Mouse (Mus musculus): Measurements from ENCODE around the gene Efnb1.
A peak's percentile ranks its signal among the peaks of the same experiment; 100 is the strongest.
"Not testable (repeated sequence)": the region's sequence is repeated elsewhere in the genome, so short reads cannot be mapped to it uniquely, and the experiment has no call there.

The Efnb1 gene

GRCm38 (mm10) chrX:99135523-99136258 lies at the start of gene Efnb1:
Efnb1 (plus strand) TSS chrX:99136130.
- peak; percentile 71 to 87 for DNase-seq (ENCODE audit: low spot score in 2 of 2)

GRCm38 (mm10) chrX:99092704-99093103 lies 43.2 kb upstream of the Efnb1 start:
- DNase-seq (ENCODE audit: low spot score in 2 of 2), result no peak

DNA sequence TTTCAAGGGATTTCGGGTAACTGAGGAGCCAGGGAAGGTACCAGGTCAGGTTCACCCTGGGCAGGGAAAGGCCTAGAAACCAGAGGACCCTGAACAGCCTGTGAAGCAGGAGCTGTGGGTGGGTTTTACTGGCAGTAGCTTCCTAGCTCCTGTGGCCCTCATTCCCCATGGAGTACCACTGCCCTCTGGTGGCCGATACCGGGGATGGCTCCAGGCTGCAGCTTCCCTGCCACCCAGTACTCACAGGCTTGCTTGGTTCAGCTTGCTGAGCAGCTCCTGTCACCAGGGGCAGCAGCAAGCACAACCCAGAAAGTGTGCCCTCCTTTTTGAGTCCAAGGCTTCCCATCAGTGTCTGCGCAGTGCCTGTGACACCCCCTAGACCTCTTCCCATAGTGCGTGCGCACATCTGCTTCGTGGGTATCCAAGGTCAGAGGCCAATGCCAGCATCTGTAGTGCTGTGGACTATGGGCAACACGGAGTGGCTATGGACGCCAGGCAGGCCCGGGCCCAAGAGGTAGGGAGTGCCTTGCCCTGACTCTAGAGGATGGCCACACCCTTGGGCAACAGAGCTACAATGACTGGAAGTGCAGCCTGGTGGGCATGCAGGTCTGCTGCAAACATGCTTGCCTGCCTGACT lies 24.7 kb upstream of the Efnb1 start:
- DNase-seq (ENCODE audit: low spot score in 2 of 2), result not testable (repeated sequence)

DNA sequence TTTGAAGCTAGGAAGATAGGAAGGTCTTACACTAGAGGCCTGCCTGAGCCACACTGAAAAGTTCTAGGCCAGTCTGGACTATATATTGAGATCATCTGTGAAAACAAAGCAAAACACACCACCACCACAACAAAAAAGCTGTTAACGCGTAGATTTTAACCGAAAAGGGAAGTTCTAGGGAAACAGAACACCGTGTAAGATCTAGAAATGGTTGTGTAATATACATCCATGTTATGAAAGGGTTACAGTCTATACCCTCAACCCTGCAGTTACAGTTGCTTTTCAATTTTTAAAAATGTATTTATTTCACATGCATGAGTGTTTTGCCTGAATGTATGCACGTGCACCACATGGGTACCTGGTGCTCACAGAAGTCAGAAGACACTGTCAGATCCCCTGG lies 16.4 kb upstream of the Efnb1 start:
- DNase-seq (ENCODE audit: low spot score in 2 of 2), result no peak

- DNase-seq (ENCODE audit: low spot score in 2 of 2), result no peak
Measured at GRCm38 (mm10) chrX:99130059-99130458, 5.9 kb upstream of the Efnb1 start.

DNA sequence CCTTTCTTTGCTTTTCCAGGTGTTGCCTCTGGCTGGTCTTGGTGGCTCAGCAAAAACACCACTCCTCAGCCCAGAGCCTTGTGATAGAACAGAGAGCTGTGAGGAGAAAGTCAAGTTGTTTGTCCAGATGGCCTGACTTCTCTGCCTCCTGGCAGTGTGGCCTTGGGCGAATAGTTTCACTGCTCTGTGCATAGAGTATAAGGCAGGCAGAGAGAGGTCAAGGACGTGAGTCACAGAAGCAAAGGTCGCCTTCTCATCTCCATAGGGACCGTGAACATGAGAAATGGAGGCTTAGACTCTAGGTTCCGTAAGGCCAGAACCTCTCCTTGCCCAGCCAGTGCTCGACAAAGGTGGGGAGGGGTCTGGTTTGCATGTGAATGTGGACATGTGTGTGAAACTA lies 3.4 kb upstream of the Efnb1 start:
- no peak for DNase-seq (ENCODE audit: low spot score in 2 of 2)

DNA sequence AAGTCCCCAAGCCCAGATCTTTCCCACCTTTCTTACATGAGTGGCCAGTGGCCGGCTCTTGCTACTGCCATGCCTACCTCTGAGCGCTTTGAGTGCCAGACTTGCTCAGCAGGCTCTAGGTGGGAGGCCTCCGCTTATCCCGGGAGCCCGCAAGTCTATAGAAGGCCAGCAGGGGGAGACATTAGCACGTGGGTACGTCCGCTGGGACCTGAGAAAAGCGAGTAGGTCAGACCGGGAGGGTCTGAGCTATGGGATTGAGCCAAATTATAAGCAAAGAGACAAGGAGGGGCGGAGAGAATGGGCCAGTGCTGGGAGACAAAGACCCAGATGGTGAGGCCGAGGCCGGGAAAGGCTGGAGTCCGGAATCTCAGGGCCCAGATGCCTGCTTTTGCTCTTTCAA lies 1.0 kb upstream of the Efnb1 start:
- peak in 1 of 2 experiments; percentile 73 for DNase-seq (ENCODE audit: low spot score in 2 of 2)

DNA sequence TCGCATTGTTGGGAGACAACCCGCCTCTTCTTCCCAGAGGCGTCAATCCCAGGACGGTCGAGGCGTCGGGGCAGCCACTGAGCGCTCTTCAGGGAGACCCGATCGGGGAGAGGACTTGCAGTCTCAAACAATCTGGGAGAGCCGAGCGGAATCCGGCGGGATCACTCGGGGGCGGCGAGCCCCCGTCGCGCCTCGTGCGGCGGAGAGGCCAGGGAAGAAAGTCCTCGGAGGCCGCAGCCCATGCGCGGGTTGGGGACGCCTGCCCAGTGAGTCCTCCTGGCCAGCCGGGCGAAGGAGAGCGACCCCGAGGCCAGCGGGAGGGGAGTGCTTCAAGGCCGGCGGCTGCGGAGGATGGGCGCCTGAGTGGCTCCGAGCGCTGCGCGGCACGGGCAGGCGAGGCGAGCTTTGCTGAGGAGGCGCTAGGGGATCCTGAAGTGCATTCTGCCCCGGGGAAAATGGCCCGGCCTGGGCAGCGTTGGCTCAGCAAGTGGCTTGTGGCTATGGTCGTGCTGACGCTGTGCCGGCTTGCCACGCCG lies 569 bp downstream of the Efnb1 start:
- DNase-seq (ENCODE audit: low spot score in 2 of 2), result no peak

DNA sequence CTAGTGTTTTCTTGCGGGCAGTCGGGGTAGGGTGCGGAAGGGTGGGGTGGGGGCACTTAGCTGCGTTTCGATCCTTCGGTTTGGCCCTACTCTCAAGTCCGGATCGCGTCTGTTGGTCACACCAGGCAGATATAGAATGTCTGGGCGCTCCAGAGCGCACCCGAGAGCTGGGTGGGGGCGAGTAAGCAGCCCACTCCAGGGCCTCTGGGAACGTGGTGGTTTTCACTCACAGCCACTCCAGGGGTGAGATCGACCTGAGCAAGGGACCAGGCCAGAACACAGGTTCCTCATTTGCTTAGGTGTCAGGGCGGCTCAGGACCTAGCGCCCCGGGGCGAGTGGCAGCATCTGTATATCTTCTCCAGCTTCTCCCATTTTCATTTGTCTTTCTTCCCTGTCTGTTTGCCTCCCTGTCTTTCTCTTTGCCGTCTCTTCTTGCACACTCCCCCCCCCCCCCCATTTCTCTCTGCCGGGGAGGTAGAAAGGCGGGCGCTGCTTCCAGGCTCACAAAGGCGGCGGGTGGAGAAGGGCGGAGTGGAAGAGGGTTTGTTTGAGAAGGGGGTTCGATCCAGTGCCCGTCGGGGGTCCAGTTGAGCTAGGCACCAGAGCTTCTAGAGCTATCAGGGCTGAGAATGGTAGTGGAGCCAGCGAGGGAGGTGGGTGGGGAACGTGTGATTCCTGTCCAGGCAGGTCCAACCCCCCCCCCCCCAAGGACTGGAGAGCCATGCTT lies 1.4 kb downstream of the Efnb1 start:
- no peak for DNase-seq (ENCODE audit: low spot score in 2 of 2)

DNA sequence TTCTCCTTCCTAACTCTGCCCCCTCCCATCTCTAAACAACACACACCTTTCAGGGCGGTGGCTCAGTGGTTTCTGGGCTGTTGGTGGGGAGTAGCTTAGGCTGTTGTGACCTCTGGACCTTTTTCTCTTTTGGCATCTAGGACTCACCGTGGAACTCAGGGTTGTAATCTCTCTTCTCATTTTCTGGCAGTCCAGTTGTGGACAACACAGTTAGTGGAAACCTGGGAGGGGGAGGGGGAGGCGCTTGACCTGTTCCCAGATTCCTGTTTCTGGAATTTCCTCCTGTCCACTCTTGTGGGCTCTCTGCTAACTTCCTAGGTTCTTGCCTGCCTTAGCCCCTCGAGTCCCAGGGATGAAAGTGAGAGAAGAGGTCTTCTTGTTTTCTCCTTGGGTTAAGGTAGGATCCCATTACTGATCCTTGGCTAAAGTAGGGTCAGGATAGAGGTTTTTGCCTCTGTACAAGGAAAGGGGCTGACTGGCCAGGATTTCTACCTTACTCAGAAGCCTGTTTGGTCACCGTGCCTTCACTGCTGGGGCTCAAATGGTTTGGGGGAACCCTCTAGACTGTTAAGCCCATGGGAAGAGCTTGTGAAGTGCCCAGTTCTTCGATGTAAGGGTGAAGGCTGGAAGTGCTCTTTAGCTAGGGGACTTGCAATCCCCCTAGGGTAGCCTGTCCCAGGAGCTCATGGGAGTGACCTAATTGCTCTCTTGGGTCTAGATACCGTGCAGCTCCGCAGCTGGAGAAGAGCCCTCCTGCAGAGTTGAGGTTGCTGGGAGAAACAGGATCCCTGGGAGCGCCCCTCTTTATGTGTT lies 2.2 kb downstream of the Efnb1 start:
- no peak for DNase-seq (ENCODE audit: low spot score in 2 of 2)

DNA sequence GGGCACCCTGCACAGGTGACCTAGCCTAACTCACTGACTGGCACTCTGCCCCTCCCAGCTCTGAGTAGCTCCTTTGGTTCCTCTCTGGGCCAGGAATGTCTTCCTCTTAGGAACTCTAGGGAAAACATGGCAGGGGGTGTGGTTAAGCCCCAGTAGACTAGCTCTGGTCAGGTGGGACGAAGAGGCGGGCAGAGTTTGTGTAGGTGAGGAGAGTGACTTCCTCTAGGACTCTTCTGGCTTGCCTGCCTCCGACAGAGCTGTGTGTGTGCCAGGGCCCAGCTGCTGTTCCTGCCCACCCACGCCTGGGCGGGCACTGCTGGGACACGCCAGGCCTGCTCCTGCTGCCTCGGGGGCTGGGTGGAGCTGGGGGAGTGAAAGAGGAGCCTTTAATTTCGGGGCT lies 5.1 kb downstream of the Efnb1 start:
- DNase-seq (ENCODE audit: low spot score in 2 of 2), result no peak

DNA sequence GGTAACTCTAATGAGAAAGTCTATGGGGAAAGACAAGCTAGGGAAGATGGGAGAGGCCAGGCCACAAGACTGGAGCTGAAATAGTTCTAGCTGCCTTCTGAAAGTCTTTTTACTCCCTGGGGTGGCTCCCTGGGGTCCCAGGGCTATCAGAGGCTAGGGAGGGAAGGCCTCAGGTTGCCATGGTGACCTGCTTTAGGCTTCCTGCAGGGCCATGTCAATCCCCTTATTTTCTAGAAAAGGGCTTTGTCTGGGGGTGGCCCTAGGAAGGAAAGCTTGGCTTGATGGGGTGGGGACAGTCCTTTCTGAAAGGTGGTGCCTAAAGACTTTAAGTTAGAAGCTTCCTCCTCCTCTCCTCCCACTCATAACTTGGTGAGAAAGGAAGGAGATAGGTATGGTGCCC lies 6.0 kb downstream of the Efnb1 start:
- DNase-seq (ENCODE audit: low spot score in 2 of 2), result no peak

- DNase-seq (ENCODE audit: low spot score in 2 of 2), result no peak
Measured at GRCm38 (mm10) chrX:99145561-99145960, 9.6 kb downstream of the Efnb1 start.

GRCm38 (mm10) chrX:99148061-99148905 lies 12.4 kb downstream of the Efnb1 start:
- no peak for DNase-seq (ENCODE audit: low spot score in 2 of 2)

DNA sequence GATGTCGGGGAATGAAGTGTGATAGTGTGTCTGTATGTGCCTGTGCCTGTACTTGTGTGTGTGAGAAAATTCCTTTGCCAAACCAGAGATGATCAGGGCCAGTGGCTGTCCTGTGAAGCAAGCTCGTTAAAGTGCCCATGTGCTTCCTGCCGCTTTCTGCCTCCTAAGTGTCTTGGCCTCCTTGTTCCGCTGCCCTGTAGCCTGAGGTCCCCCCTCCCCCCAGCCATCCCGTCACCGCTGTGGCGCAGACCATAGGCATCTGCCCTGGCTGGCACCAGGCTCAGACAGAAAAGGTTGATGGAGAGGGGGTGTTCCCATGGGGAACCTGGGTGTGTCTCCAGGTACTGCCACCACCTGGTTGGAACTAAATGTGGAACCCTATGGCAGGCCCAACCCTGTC lies 13.1 kb downstream of the Efnb1 start:
- DNase-seq (ENCODE audit: low spot score in 2 of 2), result no peak

DNA sequence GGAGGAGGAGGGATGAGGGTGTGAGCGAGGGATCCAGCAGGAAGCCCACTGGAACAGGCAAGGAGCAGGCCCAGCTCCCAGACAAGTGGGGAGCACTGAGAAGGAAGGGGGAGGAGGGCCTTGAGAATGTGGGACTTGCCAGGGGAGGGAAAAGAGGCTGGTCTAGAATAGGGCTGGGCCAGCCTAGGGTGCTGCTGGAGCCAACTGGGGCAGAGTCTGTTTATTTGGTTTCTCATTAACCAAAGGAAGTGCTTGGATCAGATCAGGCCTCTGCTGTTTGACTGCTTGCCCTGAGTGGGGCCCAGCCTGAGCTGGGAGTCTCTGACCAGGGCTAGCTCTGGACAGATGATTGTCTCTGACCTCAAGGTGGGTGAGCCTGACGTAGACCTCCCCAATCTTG lies 14.0 kb downstream of the Efnb1 start:
- peak in 1 of 2 experiments; percentile 53 for DNase-seq (ENCODE audit: low spot score in 2 of 2)

DNA sequence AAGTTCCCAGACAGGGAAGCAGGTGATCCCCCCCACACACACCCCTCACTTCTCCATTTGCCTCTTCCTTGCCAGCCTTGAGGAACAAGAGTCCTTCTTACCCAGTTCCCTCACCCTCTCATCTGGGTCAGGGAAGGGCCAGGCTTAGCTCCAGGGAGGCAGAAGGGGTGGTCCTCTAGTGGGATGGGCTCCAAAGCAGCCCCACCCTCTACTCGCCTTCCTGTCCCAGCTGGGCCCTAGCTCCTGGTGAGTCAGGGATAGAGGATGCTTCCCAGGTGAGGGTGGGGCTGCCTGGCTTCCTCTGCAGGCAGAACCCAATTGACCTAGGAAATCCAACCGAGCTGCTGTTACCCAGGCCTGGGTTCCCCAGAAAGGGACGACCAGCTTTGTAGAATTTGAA lies 14.8 kb downstream of the Efnb1 start:
- no peak for DNase-seq (ENCODE audit: low spot score in 2 of 2)

- no peak for DNase-seq (ENCODE audit: low spot score in 2 of 2)
Measured at GRCm38 (mm10) chrX:99151434-99151833, 15.5 kb downstream of the Efnb1 start.

GRCm38 (mm10) chrX:99152141-99152540 lies 16.2 kb downstream of the Efnb1 start:
- DNase-seq (ENCODE audit: low spot score in 2 of 2), result no peak

GRCm38 (mm10) chrX:99152566-99153265 lies 16.8 kb downstream of the Efnb1 start:
- DNase-seq (ENCODE audit: low spot score in 2 of 2), result no peak

All from urinary bladder, adult 18-20 months (tissue).